Mouse (Mus musculus): Measurements from ENCODE around the gene Gk. TPM values are rescaled to one million over a fixed set of nuclear protein-coding genes. Genes with fewer than 3 reads are reported as not detected.

The Gk gene
- 7.9 TPM for polyA plus RNA-seq (2017; shearing (Covaris generic))

DNA sequence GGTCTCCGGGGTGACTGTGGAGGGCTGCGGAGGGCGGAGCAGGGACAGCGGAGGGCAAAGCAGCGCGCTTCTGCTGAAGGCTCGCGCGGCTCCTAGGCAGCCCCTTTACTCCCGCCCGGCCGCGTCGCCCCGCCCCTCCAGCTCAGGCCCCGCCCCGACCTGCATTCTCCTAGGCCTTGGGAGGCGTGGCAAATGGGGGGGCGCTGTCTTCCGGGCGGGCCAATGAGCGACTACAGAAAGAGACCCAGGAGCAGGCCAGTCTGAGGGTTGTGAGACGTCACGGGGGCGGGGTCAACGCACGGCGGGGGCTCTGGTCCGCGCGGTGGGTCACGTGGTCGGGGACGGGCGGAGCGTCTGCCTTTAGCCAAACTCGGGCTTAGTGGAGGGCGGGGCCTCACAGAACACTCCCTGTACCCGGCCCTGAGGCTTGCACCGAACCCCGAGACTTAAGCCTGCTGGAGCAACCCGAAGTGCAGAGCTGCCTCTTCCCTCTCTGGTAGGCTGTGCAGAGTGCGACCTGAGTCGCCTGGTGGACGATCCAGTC, at the start of gene Gk:
Gene Gk, minus strand, starts transcription at position 276 of the 544 bp plus-strand sequence.

Other genes starting within 250 kb of the Gk start
- gene Tab3, start 202.8 kb downstream of the Gk start, polyA plus RNA-seq (2017; shearing (Covaris generic)) = 18.6 TPM
- 9.9 TPM for gene 5430427O19Rik, start 93.5 kb upstream of the Gk start, polyA plus RNA-seq (2017; shearing (Covaris generic))

Measured in effector memory CD4-positive, alpha-beta T cell, adult 5 months (primary cell).